Mouse (Mus musculus): Measurements from ENCODE around the gene Ankrd63.

DNA sequence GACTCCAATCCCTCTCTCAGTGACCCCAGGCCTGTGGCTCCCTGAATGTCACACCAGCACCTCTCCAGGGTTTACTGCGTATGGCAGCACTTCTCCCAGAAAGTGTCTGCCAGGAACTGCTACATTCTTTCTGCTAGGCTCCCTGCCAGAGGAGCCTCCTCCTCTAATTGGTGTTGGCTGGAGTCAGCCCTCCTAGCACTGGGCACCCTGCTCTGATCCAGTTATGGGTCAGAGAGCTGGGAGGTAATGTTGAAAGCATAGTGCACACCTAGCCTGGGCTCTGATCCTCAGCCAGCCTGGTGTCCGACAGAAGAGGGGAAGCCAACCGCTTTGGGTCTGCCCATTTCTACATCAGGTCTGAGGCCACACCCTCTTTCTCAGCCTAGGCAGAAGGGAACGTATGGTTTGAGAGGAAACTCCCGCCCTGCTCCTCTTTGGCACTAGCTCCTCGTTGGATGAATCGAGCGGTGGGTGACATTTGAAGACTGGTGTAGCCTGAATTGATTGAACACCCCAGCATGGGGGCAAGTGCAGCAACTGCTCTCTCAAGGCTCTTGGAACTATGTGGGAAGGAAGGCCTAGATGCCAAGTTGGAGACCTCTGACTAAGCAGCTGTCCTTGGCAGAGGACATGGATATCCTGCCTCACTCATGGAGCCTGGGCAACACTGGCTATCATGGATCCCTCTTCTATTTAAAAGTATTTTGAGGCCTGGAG, 21.1 kb downstream of the Ankrd63 start:
- no peak for TF ChIP-seq GATA1 (IDR thresholded peaks at IDR 0.05; ENCODE audit: borderline replicate concordance, low read length)
- no peak for TF ChIP-seq FLI1 (IDR thresholded peaks at IDR 0.05; ENCODE audit: low read length)
